Mouse (Mus musculus): ENCODE measurements at regions not wholly inside any gene's neighbourhood (a gene's known extent, or its start where the extent isn't known, plus 50 kb on each side); places are given as distances from the start of the nearest gene placed in this dataset.

DNA sequence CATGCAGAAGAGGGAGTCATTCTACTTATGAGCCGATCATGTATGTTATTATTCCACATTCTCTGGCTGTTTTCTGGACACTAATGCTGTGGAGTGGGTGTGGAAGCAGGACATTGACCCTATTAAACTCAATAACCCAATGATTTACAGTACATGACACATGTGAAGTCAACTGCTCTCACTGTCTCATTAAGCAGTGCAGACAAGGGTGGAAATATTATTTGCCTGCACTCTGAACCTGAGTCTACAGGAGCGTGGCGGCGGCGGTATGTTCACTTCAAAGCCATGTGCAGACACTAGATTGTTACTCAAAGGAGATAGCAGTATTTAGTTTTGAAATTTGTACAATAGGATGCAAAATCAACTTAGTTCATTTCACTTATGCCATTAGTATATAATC lies 269.8 kb upstream of the Lrig3 start:
- no peak for TF ChIP-seq CTCF (IDR thresholded peaks at IDR 0.05; ENCODE audit: extremely low read depth, insufficient read length, insufficient replicate concordance, low read depth, low read length)
- TF ChIP-seq POLR2A (IDR thresholded peaks at IDR 0.05; ENCODE audit: low read depth, low read length): no peak
